Mouse (Mus musculus): Measurements from ENCODE around the gene Med12l. TPM values are rescaled to one million over a fixed set of nuclear protein-coding genes. Genes with fewer than 3 reads are reported as not detected.

Med12l gene
- polyA plus RNA-seq, 1 experiment from 2014 or later = 3.6 TPM

DNA sequence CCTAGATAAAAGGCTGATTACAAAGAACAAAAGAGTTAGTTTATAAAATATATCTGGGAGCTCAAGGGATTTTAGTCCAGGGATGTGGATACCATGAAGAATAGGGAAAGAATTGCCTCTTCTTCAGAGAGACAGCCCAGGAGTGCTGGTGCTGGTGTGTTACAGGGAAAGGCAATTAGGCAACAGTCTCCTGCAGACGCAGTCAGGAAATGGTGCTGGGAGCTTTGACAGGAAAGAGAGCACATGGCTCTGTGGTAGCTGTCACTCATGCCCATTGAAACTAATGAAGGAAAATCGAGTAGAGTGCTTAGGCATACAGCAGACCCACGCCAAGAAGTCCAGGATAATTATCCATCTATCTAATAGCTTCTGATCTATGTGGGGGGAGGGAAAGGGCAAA lies 16.3 kb upstream of the Med12l start:
- H3K4me3 ChIP-seq (ENCODE audit: low read depth, low read length) = no peak overlapping the region
- H3K27ac ChIP-seq (ENCODE audit: low read depth, low read length) = no peak overlapping the region
- H3K9me3 ChIP-seq (ENCODE audit: control insufficient read depth, low read length) = no peaks in the 10 kb centered on the region
- H3K4me2 ChIP-seq = no peak overlapping the region
- no peaks in the 10 kb centered on the region for H3K27me3 ChIP-seq (replicated peaks; ENCODE audit: control insufficient read depth, insufficient read depth, low read length)
- DNase-seq (ENCODE audit: low spot score) (no peak), ATAC-seq (replicated peaks; ENCODE audit: low FRiP score) (no peak)
- H3K4me1 ChIP-seq (replicated peaks; ENCODE audit: control insufficient read depth, insufficient read depth, low read length) = no peaks in the 10 kb centered on the region
- H3K9ac ChIP-seq (ENCODE audit: low read depth, low read length) = no peak overlapping the region
- 27% methylated on average over 3 of the region's 3 CpGs for WGBS
- no peaks in the 10 kb centered on the region for H3K36me3 ChIP-seq (ENCODE audit: control insufficient read depth, insufficient read depth, low read length)

DNA sequence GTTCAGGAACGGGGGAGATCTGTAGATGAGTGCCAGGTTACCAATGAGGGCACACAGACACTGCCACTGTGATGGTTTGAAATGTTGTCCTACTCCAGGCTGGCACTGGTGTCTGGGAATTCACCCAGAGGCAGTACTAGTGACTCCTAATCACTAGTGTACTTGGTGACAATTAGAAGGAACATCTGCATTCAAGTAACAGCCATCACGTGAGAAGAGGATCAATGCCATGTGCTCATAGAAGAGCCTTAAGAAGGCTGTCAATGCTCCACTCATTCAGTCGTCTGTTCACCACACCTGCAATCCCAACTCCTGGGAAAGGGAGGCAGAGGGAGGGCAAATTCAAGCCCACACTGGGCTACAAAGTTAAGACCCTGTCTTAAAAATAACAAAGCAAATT lies 15.1 kb upstream of the Med12l start:
- H3K27ac ChIP-seq (ENCODE audit: low read depth, low read length) = no peak overlapping the region
- H3K4me3 ChIP-seq (ENCODE audit: low read depth, low read length) = no peak overlapping the region
- H3K27me3 ChIP-seq (replicated peaks; ENCODE audit: control insufficient read depth, insufficient read depth, low read length) = no peaks in the 10 kb centered on the region
- no peak for DNase-seq (ENCODE audit: low spot score)
- H3K4me1 ChIP-seq (replicated peaks; ENCODE audit: control insufficient read depth, insufficient read depth, low read length) = no peaks in the 10 kb centered on the region
- H3K4me2 ChIP-seq = no peak overlapping the region
- no peaks in the 10 kb centered on the region for H3K9me3 ChIP-seq (ENCODE audit: control insufficient read depth, low read length)
- H3K9ac ChIP-seq (ENCODE audit: low read depth, low read length) = no peak overlapping the region
- 73% methylated on average over 3 of the region's 3 CpGs for WGBS
- no peaks in the 10 kb centered on the region for H3K36me3 ChIP-seq (ENCODE audit: control insufficient read depth, insufficient read depth, low read length)
- ATAC-seq (replicated peaks; ENCODE audit: low FRiP score) = no peak

DNA sequence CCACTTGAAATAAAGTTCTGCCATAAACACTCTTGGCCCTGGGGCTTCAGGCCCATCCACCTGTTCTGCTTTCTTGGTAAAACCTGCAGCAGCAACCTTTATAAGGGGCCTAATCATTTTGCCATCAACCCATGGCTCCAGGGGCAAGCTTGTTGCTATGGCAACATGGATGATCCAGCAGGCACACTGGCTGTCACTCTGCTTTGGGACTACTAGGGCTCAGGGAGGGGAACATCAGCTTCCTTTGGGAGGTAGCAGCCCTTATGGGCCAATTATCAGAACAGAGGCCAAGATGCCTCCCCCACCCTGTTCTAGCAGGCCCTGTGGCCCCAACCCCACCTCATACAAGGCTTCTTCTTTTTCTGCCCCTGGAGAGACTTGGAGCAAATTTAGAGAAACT lies 13.5 kb upstream of the Med12l start:
- Histone ChIP-seq H3K27me3 (replicated peaks; ENCODE audit: control insufficient read depth, insufficient read depth, low read length) (no peaks in the 10 kb centered on the region), H3K36me3 (ENCODE audit: control insufficient read depth, insufficient read depth, low read length) (no peaks in the 10 kb centered on the region), H3K4me3 (ENCODE audit: low read depth, low read length) (no peak overlapping the region), H3K4me1 (replicated peaks; ENCODE audit: control insufficient read depth, insufficient read depth, low read length) (no peaks in the 10 kb centered on the region), H3K4me2 (no peak overlapping the region), H3K9ac (ENCODE audit: low read depth, low read length) (no peak overlapping the region), H3K27ac (ENCODE audit: low read depth, low read length) (no peak overlapping the region), H3K9me3 (ENCODE audit: control insufficient read depth, low read length) (no peaks in the 10 kb centered on the region)
- ATAC-seq (replicated peaks; ENCODE audit: low FRiP score) (no peak), DNase-seq (ENCODE audit: low spot score) (no peak)

DNA sequence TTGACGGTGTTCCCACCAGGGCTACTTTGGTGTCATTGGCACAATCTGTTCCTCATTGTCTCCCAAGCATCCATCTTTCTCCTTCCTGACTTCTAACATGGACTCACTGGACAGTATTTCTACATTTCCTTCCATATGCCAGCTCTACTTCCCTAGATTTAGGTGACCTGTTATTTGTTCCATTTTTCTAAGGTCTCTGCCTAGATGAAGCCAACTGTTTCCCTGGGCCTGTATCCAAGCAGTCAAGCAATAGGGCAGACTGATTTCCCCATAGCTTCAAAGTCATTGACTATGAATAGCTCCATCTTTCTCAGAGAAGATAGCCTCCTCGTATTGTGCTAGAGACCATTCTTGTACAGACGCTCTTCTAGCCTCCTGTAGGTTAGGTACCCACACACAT lies 12.0 kb upstream of the Med12l start:
- WGBS = 85% methylated on average over 3 of the region's 3 CpGs
- no peak overlapping the region for H3K27ac ChIP-seq (ENCODE audit: low read depth, low read length)
- no peak for ATAC-seq (replicated peaks; ENCODE audit: low FRiP score)

DNA sequence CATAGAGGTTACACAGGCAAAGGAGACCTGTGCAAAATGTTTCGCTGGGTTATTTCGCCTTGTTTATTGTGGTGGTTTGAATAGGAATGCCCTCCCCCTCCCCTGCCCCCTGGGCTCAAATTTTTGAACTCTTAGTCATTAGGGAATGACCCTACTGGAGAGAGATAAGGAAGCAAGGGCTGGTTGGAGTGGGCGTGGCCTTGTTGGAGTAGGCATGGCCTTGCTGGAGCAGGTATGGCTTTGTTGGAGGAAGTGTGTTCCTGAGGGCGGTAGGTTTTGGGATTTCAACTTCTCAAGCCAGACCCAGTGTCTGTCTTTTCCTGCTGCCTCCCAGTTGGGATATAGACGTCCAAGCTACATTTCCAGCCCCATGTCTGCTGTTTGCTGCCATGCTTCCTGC lies 1.9 kb upstream of the Med12l start:
- H3K27ac ChIP-seq (ENCODE audit: low read depth, low read length) = no peak overlapping the region
- ATAC-seq (replicated peaks; ENCODE audit: low FRiP score) (no peak), DNase-seq (ENCODE audit: low spot score) (no peak)
- no peaks in the 10 kb centered on the region for H3K9me3 ChIP-seq (ENCODE audit: control insufficient read depth, low read length)
- no peak overlapping the region for H3K9ac ChIP-seq (ENCODE audit: low read depth, low read length)
- peaks cover 49% of the 10 kb centered on the region for H3K27me3 ChIP-seq (replicated peaks; ENCODE audit: control insufficient read depth, insufficient read depth, low read length)
- H3K36me3 ChIP-seq (ENCODE audit: control insufficient read depth, insufficient read depth, low read length) = no peaks in the 10 kb centered on the region
- peaks cover 5% of the 10 kb centered on the region for H3K4me1 ChIP-seq (replicated peaks; ENCODE audit: control insufficient read depth, insufficient read depth, low read length)
- H3K4me2 ChIP-seq = no peak overlapping the region
- 70% methylated on average over 5 of the region's 5 CpGs for WGBS
- H3K4me3 ChIP-seq (ENCODE audit: low read depth, low read length) = no peak overlapping the region

More for the DNA sequence above, 12.0 kb upstream of the Med12l start:
- Histone ChIP-seq H3K9ac (ENCODE audit: low read depth, low read length) (no peak overlapping the region), H3K9me3 (ENCODE audit: control insufficient read depth, low read length) (no peaks in the 10 kb centered on the region), H3K27me3 (replicated peaks; ENCODE audit: control insufficient read depth, insufficient read depth, low read length) (no peaks in the 10 kb centered on the region; the same call in 1 of the 2 replicates), H3K36me3 (ENCODE audit: control insufficient read depth, insufficient read depth, low read length) (no peaks in the 10 kb centered on the region), H3K4me3 (ENCODE audit: low read depth, low read length) (no peak overlapping the region), H3K4me1 (replicated peaks; ENCODE audit: control insufficient read depth, insufficient read depth, low read length) (no peaks in the 10 kb centered on the region), H3K4me2 (no peak overlapping the region)
- no peak for DNase-seq (ENCODE audit: low spot score)

DNA sequence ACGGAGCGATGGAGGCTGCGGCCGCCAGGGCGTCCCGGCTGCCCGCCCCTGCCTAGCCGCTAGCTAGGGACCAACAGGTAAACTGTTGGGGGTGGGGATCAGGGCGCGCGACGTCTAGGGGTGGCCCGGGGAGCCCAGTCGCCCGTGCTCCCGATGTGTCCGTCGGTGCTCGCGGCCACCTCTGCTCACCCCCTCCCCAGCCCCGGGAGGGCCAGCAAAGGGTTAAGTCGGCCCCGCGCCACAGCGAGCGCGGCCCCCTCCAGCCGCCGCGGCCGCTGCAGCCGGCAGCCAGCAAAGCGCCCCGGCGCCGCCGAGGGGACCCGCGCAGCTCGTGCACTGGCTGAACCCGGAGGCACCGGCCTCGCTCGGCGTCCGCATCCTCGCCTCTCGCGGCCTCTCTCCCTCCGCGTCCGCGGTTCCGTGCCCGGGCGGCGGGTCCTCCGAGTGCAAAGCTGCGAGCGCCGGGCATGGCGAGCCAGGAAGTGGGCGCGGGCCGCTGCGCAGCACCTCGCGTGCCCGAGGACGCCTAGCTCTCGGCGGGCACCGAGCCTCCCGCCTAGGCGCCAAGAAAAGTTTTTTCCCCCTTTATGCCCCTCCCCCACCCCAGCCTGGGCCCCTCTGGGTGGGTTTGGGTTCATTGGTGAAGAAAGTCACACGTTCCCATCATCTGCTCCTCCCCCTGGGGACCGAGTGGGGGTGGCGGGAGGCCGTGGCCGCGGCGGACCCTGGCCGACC lies 538 bp downstream of the Med12l start:
- ATAC-seq (replicated peaks; ENCODE audit: low FRiP score) (peak; percentile 58), DNase-seq (ENCODE audit: low spot score) (peak; percentile 76)
- peaks cover 60% of the 10 kb centered on the region for H3K27me3 ChIP-seq (replicated peaks; ENCODE audit: control insufficient read depth, insufficient read depth, low read length)

DNA sequence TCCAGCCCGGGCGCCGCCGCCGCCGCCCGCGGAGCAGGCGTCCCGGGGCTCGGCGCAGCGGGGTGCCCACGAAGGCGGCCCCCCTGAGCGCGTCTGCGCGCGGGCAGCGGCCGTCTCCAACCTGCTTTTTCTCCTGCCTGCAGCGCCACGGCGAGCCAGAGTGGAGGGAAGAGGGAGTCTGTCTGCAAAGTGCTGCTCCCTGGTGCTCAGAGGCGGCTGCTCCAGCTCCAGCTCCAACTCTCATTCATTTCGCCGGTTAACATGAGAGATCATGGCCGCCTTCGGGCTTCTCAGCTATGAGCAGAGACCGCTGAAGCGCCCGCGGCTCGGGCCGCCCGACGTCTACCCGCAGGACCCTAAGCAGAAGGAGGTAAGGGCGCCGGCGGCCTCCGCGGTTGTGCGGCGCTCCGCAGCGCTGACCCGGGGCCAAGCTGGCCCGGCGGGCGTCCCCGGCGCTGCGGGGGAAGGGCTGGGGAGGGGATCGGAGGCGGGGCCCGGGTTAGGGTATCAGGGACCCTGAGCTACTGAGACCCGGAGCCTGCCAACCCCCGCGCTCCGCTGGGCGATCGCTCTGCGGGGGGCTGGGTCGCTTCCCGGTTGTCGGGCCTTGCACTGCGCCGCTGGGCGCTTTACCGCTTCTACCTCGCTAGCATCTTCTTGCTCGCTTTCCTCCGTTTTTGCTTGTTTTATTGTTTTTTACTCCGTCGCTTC lies 1.3 kb downstream of the Med12l start:
- no peaks in the 10 kb centered on the region for H3K9me3 ChIP-seq (ENCODE audit: control insufficient read depth, low read length)
- H3K4me2 ChIP-seq = peak overlapping the region; percentile 92
- no peaks in the 10 kb centered on the region for H3K36me3 ChIP-seq (ENCODE audit: control insufficient read depth, insufficient read depth, low read length)
- peak; percentile 62 for ATAC-seq (replicated peaks; ENCODE audit: low FRiP score)
- WGBS = 0% methylated on average over 74 of the region's 77 CpGs
- no peak for DNase-seq (ENCODE audit: low spot score)
- peak overlapping the region; percentile 77 for H3K27ac ChIP-seq (ENCODE audit: low read depth, low read length)
- peaks cover 60% of the 10 kb centered on the region for H3K27me3 ChIP-seq (replicated peaks; ENCODE audit: control insufficient read depth, insufficient read depth, low read length)
- H3K4me1 ChIP-seq (replicated peaks; ENCODE audit: control insufficient read depth, insufficient read depth, low read length) = peaks cover 5% of the 10 kb centered on the region
- H3K9ac ChIP-seq (ENCODE audit: low read depth, low read length) = peak overlapping the region; percentile 58; the same call in 1 of the 2 replicates
- H3K4me3 ChIP-seq (ENCODE audit: low read depth, low read length) = peak overlapping the region; percentile 69

More for the DNA sequence above, 538 bp downstream of the Med12l start:
- WGBS = under 1% methylated on average over 81 of the region's 83 CpGs
- Histone ChIP-seq H3K4me2 (peak overlapping the region; percentile 92), H3K9me3 (ENCODE audit: control insufficient read depth, low read length) (no peaks in the 10 kb centered on the region), H3K4me3 (ENCODE audit: low read depth, low read length) (peak overlapping the region; percentile 69), H3K9ac (ENCODE audit: low read depth, low read length) (peak overlapping the region; percentile 58), H3K36me3 (ENCODE audit: control insufficient read depth, insufficient read depth, low read length) (no peaks in the 10 kb centered on the region), H3K27ac (ENCODE audit: low read depth, low read length) (peak overlapping the region; percentile 77), H3K4me1 (replicated peaks; ENCODE audit: control insufficient read depth, insufficient read depth, low read length) (peaks cover 5% of the 10 kb centered on the region)

DNA sequence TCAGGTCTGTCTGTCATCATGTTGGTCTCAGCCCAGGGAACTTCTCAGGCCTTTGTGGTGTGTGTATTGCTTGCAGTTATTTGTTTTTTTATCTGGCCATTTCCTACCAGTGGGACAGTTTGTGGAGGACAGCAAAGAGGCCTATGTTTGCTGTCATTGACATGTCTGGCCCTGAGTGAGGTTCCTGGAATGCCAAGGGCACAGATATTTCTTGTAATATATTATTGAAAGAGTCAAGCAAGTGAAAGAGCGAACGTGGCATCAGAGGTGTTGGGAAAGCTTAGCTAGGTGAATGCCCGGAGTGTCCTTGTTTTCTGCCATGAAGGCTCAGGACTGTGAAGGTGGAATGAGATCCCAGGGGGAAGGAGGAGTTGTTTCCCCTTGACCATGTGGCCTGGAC lies 4.7 kb downstream of the Med12l start:
- DNase-seq (ENCODE audit: low spot score) (no peak), ATAC-seq (replicated peaks; ENCODE audit: low FRiP score) (no peak)
- H3K36me3 ChIP-seq (ENCODE audit: control insufficient read depth, insufficient read depth, low read length) = no peaks in the 10 kb centered on the region
- H3K9ac ChIP-seq (ENCODE audit: low read depth, low read length) = no peak overlapping the region
- H3K27me3 ChIP-seq (replicated peaks; ENCODE audit: control insufficient read depth, insufficient read depth, low read length) = peaks cover 45% of the 10 kb centered on the region
- H3K4me1 ChIP-seq (replicated peaks; ENCODE audit: control insufficient read depth, insufficient read depth, low read length) = peaks cover 5% of the 10 kb centered on the region
- no peaks in the 10 kb centered on the region for H3K9me3 ChIP-seq (ENCODE audit: control insufficient read depth, low read length)
- no peak overlapping the region for H3K4me2 ChIP-seq
- no peak overlapping the region for H3K4me3 ChIP-seq (ENCODE audit: low read depth, low read length)
- 85% methylated on average over 3 of the region's 3 CpGs for WGBS
- H3K27ac ChIP-seq (ENCODE audit: low read depth, low read length) = no peak overlapping the region

Data from liver, embryonic 11.5 days (tissue).